Mouse (Mus musculus) forebrain, embryonic 16.5 days (tissue): ENCODE data around the gene Prl2b1. TPM values are rescaled to one million over a fixed set of nuclear protein-coding genes. Genes with fewer than 3 reads are reported as not detected.

Experiments
- polyA plus RNA-seq: library from polyadenylated mRNA; unstranded; fragments of >200 nt; fragmentation: Nextera tagmentation; extraction: Ambion mirVana; gene quantifications from 2 replicates; pipeline ENCODE4 v1.2.1, GENCODE M21; 2015

The Prl2b1 gene
- polyA plus RNA-seq, 1 experiment from 2014 or later, result not detected

Other genes starting within 250 kb of the Prl2b1 start
- not detected in 2 replicates for gene Prl3d3, start 234.1 kb downstream of the Prl2b1 start, polyA plus RNA-seq
- not detected in 2 replicates for gene Prl3c1, start 194.2 kb downstream of the Prl2b1 start, polyA plus RNA-seq
- not detected in 2 replicates for gene Prl3b1, start 149.0 kb downstream of the Prl2b1 start, polyA plus RNA-seq
- gene Prl3a1, start 131.4 kb downstream of the Prl2b1 start, polyA plus RNA-seq, result not detected in 2 replicates
- not detected in 2 replicates for gene Prl6a1, start 78.2 kb downstream of the Prl2b1 start, polyA plus RNA-seq
- not detected in 2 replicates for gene Prl8a2, start 45.2 kb downstream of the Prl2b1 start, polyA plus RNA-seq
- not detected in 2 replicates for gene Prl8a6, start 47.8 kb upstream of the Prl2b1 start, polyA plus RNA-seq
- gene Prl8a8, start 122.4 kb upstream of the Prl2b1 start, polyA plus RNA-seq, result not detected in 2 replicates
- not detected in 2 replicates for gene Prl8a9, start 173.8 kb upstream of the Prl2b1 start, polyA plus RNA-seq
- not detected in 2 replicates for gene Prl8a1, start 191.3 kb upstream of the Prl2b1 start, polyA plus RNA-seq
- not detected in 2 replicates for gene Prl7b1, start 219.7 kb upstream of the Prl2b1 start, polyA plus RNA-seq